Mouse (Mus musculus) cerebellum, adult 18-20 months (tissue): ENCODE data around the gene Bend3.

Source experiments
- DNase-seq, 2 experiments: peaks; one replicate each; pipeline ENCODE4 v3.0.0; 2021

The Bend3 gene

DNA sequence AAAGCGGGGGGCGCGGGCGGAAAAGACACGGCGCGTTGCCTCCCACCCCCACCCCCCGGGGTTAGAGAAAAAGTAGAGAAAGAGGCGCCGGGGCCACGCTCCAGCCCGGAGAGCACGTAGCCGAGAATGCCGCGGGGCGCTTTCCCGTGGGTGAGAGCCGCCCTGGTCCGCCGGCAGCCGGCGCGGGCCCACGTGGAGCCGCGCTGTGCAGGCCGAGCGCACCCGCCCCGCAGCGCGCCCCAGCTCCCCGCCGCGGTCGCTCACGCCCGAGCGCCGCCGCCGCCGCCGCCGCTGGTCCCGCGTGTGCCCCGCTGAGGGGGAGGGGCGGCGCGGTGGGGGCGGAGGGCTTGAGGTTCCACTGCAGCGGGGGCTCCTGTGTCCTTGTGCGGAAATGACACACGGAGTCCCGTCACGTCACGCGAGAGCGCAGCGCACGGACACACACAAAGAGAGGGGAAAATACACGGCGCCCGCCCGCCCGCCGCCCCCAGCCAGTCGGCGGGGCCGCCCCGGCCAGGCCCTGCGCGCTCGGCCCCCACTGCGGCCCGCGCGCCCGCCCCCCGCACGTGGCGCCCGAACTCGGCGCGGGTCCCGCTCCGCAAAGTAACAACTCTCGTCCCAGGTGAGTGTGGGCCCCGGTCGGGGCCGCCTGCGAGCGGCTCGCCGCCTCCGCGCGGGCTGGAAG, at the start of gene Bend3:
Gene Bend3 (plus strand): TSS at position 81 of the 685 bp plus-strand sequence.
- peak; percentile 47 to 61 for DNase-seq

GRCm38 (mm10) chr10:43430606-43431005, 48.0 kb upstream of the Bend3 start:
- no peak for DNase-seq

GRCm38 (mm10) chr10:43434326-43434725, 44.3 kb upstream of the Bend3 start:
- DNase-seq, result no peak

GRCm38 (mm10) chr10:43435757-43436156, 42.9 kb upstream of the Bend3 start:
- DNase-seq, result no peak

DNA sequence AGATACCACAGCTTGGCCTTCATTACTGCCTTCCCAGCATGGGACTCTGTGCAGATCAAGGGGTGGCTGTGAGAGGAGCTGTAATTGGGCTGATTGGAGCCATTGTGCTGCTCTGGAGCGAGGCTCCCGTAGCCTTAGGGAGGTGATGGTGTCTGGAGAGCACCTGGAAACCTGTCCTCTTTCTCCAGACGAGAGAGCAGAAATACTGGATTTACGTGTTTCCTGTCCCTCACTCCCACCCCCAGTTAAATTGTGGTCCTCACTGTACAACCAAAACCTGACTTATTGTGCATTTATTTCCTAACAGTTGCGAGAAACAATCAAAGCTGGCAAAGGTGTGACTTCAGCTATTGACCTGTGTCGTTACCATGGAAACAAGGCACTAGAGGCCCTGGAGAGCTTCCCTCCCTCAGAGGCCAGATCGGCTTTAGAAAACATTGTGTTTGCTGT, 39.1 kb upstream of the Bend3 start:
- DNase-seq, result no peak

DNA sequence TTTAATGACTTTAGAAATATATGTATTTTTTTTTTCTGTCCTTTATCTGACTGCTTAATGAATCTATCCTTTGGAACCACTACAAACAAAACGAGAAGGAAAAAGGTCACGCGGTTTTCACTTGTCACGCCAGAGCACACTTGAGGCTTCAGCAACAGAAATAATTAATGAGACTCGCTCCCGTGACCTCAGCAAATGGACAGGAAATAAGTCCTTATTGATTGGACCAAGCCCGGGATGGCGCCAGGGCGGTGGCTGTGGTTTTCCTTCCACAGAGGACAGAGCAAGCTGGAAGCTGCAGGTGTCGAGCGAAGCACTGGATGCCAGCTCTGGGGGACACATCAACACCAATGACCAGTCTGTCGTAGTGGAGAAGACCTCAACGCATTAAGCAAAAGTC, 38.6 kb upstream of the Bend3 start:
- DNase-seq, result no peak

DNA sequence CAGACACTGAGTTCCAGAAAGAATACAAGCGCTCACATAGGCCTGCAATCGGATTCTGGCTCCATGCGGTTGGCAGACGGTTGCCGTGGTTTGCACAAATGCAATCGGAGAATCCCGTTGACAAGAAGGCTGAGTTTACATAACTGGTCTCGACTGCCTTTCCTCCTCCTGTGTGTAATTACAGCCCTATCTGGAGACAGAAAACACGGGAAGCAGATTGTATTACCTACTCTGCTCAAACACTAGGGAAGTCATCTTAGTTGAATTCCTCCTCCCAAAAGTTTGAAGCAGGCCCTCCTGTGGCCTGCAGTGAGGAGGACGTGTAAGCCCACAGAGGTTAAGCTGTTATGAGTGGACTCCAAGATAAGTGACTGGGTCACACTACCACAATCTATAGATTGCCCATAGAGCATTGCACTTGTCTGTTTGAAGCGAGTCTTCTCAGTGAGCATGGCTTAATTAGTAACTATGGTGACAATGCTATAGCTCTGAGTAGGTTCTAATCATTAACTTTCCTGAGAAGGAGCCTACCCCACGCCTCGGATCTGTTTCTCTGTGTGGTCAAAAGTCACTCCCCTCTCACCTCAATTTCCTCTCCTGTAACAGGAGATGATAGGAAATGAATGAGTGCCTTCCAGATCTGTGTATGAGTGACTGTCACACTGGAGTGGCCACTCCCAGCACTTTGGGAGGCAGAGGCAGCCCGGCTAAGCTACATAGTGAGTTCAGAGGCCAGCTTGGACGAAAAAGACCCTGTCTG, 37.5 kb upstream of the Bend3 start:
- no peak for DNase-seq

GRCm38 (mm10) chr10:43448656-43449055, 30.0 kb upstream of the Bend3 start:
- DNase-seq, result no peak

GRCm38 (mm10) chr10:43451848-43452662, 26.6 kb upstream of the Bend3 start:
- peak; percentile 77 to 86 for DNase-seq

DNA sequence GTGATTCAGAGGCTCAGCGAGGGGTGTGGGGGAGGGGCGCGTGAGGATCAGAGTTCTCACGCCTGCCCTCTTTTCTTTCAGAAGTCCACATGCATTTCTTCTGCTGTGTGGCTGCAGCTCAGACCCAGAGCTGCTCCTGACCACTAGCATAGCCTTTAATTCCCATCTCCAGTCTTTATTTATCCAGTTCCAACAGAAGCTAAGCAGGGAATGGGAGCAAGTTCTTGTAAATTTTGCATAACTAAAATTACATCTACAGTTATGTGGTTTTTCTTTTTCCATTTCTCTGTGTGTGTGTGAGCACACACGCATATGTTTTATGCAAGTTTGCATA, 26.0 kb upstream of the Bend3 start:
- no peak for DNase-seq

DNA sequence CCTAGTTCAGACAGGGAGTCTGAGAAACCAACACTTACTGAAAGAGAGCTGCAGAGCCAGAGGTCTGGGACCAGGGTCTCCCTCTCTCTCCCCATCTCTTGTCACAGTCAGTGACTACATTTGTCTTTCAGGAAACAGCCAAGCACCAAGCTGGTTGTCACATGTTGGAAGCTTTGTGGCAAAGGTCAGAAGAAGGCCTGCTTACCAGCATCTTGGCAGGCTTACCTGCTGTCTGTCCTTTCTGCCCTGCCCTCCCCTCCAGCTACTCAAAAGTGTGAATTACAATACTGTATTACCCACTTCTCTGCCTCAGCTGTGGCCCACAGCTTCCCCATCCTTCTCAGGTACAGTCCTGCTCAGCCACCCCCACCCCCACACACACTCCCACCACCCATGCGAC, 24.4 kb upstream of the Bend3 start:
- DNase-seq, result no peak

GRCm38 (mm10) chr10:43454671-43455070, 24.0 kb upstream of the Bend3 start:
- no peak for DNase-seq

DNA sequence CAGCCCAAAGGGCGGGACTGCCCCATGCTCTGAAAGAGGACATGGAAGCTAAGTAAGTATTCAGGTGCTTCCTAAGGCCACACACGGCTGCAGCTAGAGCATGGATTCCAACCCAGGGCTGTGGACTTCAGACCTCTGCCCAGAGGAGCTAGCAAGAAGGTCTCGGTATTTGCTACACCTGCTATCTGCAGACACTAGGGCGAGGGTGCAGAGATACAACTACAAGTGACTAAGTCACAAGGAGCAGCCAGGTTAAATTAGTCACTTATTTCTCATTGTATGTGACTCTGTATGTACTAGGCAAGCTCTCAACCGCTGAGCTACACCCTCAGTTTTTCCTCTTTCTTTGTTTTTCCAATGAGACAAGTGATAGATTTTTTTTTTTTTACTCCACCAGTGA, 15.8 kb upstream of the Bend3 start:
- no peak for DNase-seq

GRCm38 (mm10) chr10:43463227-43463626, 15.4 kb upstream of the Bend3 start:
- no peak for DNase-seq

GRCm38 (mm10) chr10:43466223-43466622, 12.4 kb upstream of the Bend3 start:
- no peak for DNase-seq

GRCm38 (mm10) chr10:43467659-43468058, 11.0 kb upstream of the Bend3 start:
- DNase-seq, result no peak

GRCm38 (mm10) chr10:43468293-43468692, 10.3 kb upstream of the Bend3 start:
- no peak for DNase-seq

GRCm38 (mm10) chr10:43475376-43475775, 3.3 kb upstream of the Bend3 start:
- peak; percentile 21 to 26 for DNase-seq

DNA sequence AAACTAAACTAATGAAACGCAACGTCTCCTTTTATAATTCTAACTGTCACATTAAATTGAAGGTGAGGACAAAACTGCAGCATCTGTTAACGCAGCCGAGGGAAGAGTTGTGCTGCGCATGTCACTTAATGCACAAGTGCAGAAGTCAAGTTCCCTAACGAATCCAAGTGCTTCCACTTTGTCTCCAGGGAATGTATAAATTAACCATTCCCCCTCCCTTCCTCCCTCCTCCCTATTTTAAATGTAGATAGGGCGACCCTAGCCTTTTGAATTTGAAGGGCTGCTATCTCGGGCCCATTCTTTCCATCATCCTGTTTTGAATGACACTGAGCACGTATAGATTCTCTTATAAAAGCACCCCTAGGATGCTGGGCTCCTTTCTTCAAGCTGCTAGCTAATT, 1.2 kb upstream of the Bend3 start:
- no peak for DNase-seq

- peak; percentile 19 to 32 for DNase-seq
Measured at GRCm38 (mm10) chr10:43477865-43478681, 558 bp upstream of the Bend3 start.

GRCm38 (mm10) chr10:43479436-43480157, 966 bp downstream of the Bend3 start:
- DNase-seq, result peak; percentile 66 to 83

DNA sequence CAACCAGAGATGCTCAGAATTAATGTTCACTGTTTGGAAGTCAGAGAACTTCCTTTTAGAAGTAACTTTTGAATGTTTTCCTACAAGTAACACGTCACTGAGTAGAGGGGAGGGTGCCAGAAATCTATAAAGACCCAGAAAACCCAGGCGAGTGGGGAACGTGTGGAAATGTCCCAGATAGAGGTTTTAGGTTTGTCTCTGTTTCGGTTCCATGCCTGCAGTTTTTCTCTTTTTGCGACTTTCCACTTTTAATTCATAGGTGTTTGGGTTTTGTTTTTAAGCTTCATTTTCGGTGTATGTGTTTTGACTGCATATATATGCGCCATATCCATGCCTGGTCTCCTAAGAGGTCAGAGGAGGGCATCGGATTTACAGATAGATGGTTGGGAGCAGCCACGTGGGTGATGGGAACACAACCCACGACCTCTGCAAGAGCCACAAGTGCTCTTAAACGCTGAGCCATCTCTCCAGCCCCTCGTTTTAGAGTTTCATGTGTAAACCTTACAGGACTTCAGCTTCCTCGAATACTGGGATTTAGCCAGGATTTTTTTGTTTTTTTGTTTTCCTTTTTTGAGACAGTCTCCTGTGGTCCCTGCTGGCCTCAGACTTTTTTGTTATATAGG, 1.7 kb downstream of the Bend3 start:
- DNase-seq, result no peak
